Mouse (Mus musculus) liver (tissue): ENCODE measurements around the gene Zfp949.
A peak's percentile ranks its signal among the peaks of the same experiment; 100 is the strongest.
"Not testable (repeated sequence)": the region's sequence is repeated elsewhere in the genome, so short reads cannot be mapped to it uniquely, and the experiment has no call there.

Experiments used
- DNase-seq: peaks from one replicate; pipeline ENCODE4 v3.0.0-alpha.2; 2020; ENCODE audit warnings: mixed read lengths

The Zfp949 gene

GRCm38 (mm10) chr9:88545534-88545933 is 2.3 kb upstream of the Zfp949 start:
- DNase-seq, result no peak

DNA sequence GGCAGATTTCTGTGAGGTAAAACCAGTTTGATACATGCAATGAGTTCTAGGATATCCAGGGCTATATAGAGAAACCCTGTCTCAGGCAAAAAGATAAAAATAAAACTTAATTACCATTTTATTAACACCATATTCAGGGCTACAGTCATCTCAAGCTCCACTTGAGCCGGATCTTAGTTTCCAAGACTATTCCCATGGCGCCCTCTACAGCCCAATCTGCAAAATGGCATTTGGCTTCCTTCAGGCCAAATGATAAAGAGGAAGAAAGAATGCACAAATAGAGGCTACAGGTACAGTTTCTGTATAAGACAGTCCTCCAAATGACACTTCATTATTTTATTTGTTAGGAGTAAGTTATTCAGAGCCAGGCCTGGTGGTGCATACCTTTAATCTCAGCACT is 1.7 kb upstream of the Zfp949 start:
- DNase-seq, result peak; percentile 70

DNA sequence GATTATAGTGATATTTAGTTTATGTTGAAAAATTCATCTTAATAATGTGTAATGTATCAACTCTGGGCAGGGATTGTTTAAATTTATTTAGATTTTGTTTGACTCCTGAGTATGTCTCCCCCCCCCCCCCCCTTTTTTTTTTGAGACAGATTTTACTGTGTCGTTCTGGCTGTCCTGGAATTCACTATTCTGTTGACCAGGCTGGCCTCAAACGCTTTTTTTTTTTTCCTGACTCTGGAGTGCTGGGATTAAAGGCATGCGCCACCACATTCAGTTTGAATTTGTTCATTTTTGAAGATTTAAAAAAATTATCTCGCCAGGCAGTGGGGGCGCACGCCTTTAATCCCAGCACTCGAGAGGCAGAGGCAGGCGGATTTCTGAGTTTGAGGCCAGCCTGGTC is 1.2 kb upstream of the Zfp949 start:
- DNase-seq, result no peak

DNA sequence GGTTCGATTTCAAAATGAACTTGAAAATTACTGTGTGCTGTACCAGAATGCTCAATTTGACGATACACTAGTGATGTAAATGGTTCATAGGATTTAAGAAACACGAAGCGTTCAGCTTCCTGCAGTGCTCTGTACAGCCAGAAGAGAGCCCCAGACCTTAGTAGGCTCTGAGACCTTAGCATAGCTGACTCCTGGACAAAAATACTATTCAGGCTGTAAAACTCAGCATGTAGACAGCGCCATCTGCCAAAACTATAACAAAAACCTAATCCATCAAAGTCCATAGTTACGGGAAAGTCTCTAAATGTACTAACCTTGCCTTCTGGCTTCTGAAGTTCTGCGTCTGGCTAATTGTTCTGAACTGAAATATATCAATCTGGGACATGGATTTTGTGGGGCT is 550 bp upstream of the Zfp949 start:
- no peak for DNase-seq

- no peak for DNase-seq
Observed at GRCm38 (mm10) chr9:88548614-88548945, 760 bp downstream of the Zfp949 start.

DNA sequence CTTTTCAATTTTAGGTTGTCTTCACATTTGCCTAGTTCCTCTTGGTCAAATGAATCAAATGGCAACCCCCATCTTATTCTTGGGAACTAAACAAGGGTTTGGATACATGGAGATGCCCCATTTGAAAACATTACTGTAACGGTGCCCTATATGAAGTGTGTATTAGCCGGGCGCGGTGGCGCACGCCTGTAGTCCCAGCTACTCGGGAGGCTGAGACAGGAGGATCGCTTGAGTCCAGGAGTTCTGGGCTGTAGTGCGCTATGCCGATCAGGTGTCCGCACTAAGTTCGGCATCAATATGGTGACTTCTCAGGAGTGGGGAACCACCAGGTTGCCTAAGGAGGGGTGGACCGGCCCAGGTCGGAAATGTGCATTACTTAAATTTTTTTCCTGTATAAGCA is 5.3 kb downstream of the Zfp949 start:
- no peak for DNase-seq

GRCm38 (mm10) chr9:88558146-88558545 is 10.3 kb downstream of the Zfp949 start:
- no peak for DNase-seq

GRCm38 (mm10) chr9:88561476-88561875 is 13.7 kb downstream of the Zfp949 start:
- not testable (repeated sequence) for DNase-seq

DNA sequence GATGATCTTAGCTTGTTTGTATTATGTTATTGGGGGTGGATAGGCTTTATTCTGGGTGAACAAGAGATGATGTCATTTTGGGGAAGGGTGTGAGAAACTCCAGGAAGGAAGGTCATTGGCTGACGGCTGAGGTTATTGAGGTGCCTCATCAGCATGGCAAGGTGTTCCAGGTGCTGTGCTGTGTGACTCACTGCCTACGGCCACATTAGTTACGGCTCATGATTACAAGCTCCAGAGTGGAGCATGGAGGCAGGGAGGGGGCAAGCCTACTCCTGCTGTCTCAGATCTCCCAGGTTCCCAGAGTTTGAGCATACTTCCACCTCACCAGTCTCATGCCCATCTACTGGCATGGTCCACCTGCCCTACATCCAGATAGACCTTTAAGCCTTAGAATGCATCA is 22.7 kb downstream of the Zfp949 start:
- DNase-seq, result not testable (repeated sequence)

GRCm38 (mm10) chr9:88580591-88580990 is 32.8 kb downstream of the Zfp949 start, which contains the start of gene Trim43a:
Gene Trim43a, plus strand, starts transcription at chr9:88580891.
- not testable (repeated sequence) for DNase-seq

- not testable (repeated sequence) for DNase-seq
Observed at GRCm38 (mm10) chr9:88593708-88594107, 45.9 kb downstream of the Zfp949 start.

GRCm38 (mm10) chr9:88599206-88600162 is 51.7 kb downstream of the Zfp949 start:
- DNase-seq, result peak; percentile 91
